Mouse (Mus musculus) forebrain, embryonic 14.5 days (tissue): ENCODE results near the gene Lrat. TPM values are rescaled to one million over a fixed set of nuclear protein-coding genes. Genes with fewer than 3 reads are reported as not detected.

ENCODE experiments used
- ATAC-seq: fragments of 200-750 bp; cut with Nextera tagmentation; 2 replicates; pipeline ENCODE4 v1.8.0; 2017; ENCODE audit warnings: mild to moderate bottlenecking, moderate library complexity
- DNase-seq: peaks from one replicate; pipeline ENCODE4 v3.0.0-alpha.2; 2015; ENCODE audit warnings: low spot score
- H3K27ac ChIP-seq: fragments of 300-500 bp; sonication (generic); 2 replicates; pipeline ENCODE4 v1.5.1; 2014; ENCODE audit warnings: low read depth, mild to moderate bottlenecking, control low read depth, low read length, moderate library complexity
- H3K27me3 ChIP-seq: fragments of 300-500 bp; sonication (generic); replicated peaks from 2 replicates; pipeline ENCODE4 v1.6.1; 2014; ENCODE audit warnings: low read length, control low read depth, mixed read lengths; ENCODE audit not compliant: control insufficient read depth, insufficient read depth
- H3K36me3 ChIP-seq: fragments of 300-500 bp; sonication (generic); 2 replicates; pipeline ENCODE4 v1.6.1; 2014; ENCODE audit warnings: low read length, control low read depth; ENCODE audit not compliant: control insufficient read depth, insufficient read depth
- H3K4me1 ChIP-seq: fragments of 300-500 bp; sonication (generic); 2 replicates; pipeline ENCODE4 v1.6.1; 2014; ENCODE audit warnings: antibody characterized with exemption, low read length, control low read depth; ENCODE audit not compliant: control insufficient read depth, insufficient read depth
- H3K4me2 ChIP-seq: fragments of 300-500 bp; sonication (generic); 2 replicates; pipeline ENCODE4 v1.6.1; 2014; ENCODE audit warnings: mild to moderate bottlenecking, control low read depth, low read length
- H3K4me3 ChIP-seq: fragments of 300-500 bp; sonication (generic); 2 replicates; pipeline ENCODE4 v1.5.1; 2014; ENCODE audit warnings: low read depth, low read length, control low read depth
- H3K9ac ChIP-seq: fragments of 300-500 bp; sonication (generic); 2 replicates; pipeline ENCODE4 v1.6.1; 2014; ENCODE audit warnings: mild to moderate bottlenecking, low read length, control low read depth, moderate library complexity
- H3K9me3 ChIP-seq: fragments of 300-500 bp; sonication (generic); replicated peaks from 2 replicates; pipeline ENCODE4 v1.6.1; 2016; ENCODE audit warnings: low read length, control low read depth, mixed read lengths; ENCODE audit not compliant: control insufficient read depth
- WGBS: fragments of 180-500 bp; shearing (Covaris S2); extraction: QIAGEN DNeasy Blood & Tissue Kit; methylation state at CpG from one replicate; pipeline ENCODE4 v1.1.7; 2014; 5-methylcytosine and 5-hydroxymethylcytosine counted together
- polyA plus RNA-seq: library from polyadenylated mRNA; unstranded; fragments of >200 nt; fragmentation: Nextera tagmentation; extraction: Ambion mirVana; gene quantifications from 2 replicates; pipeline ENCODE4 v1.2.1, GENCODE M21; 2014

Gene Lrat
- polyA plus RNA-seq = 0.05 and 0.12 TPM in 2 replicates

DNA sequence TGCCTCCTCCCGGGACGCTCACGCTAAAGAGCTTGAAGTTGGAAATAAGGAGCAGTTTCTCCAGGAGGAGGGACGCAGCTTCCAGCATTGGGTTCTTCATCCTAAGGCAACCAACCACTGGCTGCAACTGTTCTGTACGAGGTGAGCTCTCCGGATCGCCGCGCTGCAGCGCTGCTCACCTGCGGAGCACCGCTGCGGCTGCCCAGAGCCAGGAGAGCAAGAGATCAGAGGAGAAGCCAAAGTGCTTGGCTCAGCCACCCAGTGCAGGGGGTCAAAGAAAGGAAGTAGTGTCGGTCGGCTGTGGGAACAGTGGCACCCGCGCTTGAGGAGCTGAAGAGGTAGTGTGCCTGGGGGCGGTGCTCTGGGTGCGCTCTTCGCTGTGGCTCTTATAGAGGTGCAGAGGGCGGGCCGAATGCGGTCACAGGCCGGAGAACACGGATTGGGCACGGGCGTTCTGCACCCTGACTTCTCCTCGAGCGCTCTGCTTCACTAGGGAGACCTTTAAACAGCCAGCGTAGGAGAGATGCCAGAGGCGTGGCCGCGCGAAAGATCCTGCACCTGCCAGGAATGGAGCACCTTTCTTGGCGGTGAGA, at the start of gene Lrat:
Lrat (minus strand) TSS at position 361 of the 593 bp plus-strand sequence.
- H3K4me1 ChIP-seq = peaks cover 8% of the 10 kb centered on the region
- peak within 1 kb of the TSS; percentile 49 for H3K4me3 ChIP-seq
- under 1% methylated on average over 35 of the region's 35 CpGs for WGBS
- peak within 1 kb of the TSS; percentile 50 for H3K9ac ChIP-seq
- H3K27ac ChIP-seq = no peak within 1 kb of the TSS
- H3K9me3 ChIP-seq = no peaks in the 10 kb centered on the region
- DNase-seq = peak; percentile 21
- peak within 1 kb of the TSS; percentile 95 for H3K4me2 ChIP-seq
- peak; percentile 56 for ATAC-seq
- H3K27me3 ChIP-seq = peaks cover 18% of the 10 kb centered on the region; the same call in 1 of the 2 replicates
- H3K36me3 ChIP-seq = no peaks in the 10 kb centered on the region

DNA sequence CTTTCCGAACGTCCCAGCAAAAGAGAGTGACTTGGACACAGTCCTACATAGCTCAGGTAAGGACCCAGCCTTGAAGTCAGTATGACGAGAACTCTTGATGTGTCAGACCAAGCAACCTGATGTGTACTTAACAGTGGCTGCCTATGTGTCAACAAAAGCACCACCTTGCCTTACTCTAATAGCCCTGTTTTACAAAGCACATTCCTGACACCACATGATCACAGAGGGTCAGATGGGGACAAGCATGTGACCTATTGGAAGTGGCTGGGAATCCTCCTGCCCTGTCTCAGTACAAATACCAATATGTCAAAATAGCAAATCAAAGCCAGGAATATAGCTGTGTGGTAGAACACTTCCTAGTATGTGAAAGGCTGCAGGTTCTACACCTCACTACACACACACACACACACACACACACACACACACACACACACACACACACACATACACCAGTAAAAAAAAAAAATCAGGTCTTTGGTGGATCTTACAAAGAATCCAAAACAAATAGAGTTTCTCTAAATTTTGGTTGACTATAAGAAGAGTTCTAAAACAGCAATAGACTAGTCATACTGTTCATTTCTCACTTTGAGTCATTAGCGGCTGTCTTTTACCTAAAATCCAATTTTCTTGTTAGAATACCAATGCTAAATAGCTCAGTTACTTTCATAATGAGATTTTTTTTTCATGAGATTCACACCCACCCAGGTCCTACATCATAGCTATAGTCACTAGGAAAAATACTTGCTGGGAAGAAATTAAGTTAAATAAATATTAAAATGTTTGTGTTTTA, 48.6 kb upstream of the Lrat start:
- ATAC-seq (no peak), DNase-seq (no peak)
- Histone ChIP-seq H3K27me3 (no peaks in the 10 kb centered on the region), H3K9me3 (no peaks in the 10 kb centered on the region), H3K4me1 (no peaks in the 10 kb centered on the region), H3K9ac (no peak overlapping the region), H3K36me3 (no peaks in the 10 kb centered on the region), H3K4me2 (no peak overlapping the region), H3K4me3 (no peak overlapping the region), H3K27ac (no peak overlapping the region)
- WGBS = 90% methylated on average over 4 of the region's 4 CpGs

- WGBS = 77% methylated on average over 7 of the region's 7 CpGs
- H3K4me2 ChIP-seq = no peak overlapping the region
- H3K9me3 ChIP-seq = no peaks in the 10 kb centered on the region
- ATAC-seq = no peak
- no peak overlapping the region for H3K27ac ChIP-seq
- DNase-seq = no peak
- H3K36me3 ChIP-seq = no peaks in the 10 kb centered on the region
- no peaks in the 10 kb centered on the region for H3K27me3 ChIP-seq
- no peak overlapping the region for H3K9ac ChIP-seq
- H3K4me3 ChIP-seq = no peak overlapping the region
- H3K4me1 ChIP-seq = no peaks in the 10 kb centered on the region
Measured at GRCm38 (mm10) chr3:82950639-82951038, 46.9 kb upstream of the Lrat start.

GRCm38 (mm10) chr3:82950208-82950607, 46.4 kb upstream of the Lrat start:
- no peak overlapping the region for H3K4me2 ChIP-seq
- no peak overlapping the region for H3K9ac ChIP-seq
- WGBS = 75% methylated on average over 10 of the region's 10 CpGs
- DNase-seq (no peak), ATAC-seq (no peak)
- no peak overlapping the region for H3K4me3 ChIP-seq
- no peak overlapping the region for H3K27ac ChIP-seq
- no peaks in the 10 kb centered on the region for H3K4me1 ChIP-seq
- no peaks in the 10 kb centered on the region for H3K27me3 ChIP-seq
- no peaks in the 10 kb centered on the region for H3K36me3 ChIP-seq
- H3K9me3 ChIP-seq = no peaks in the 10 kb centered on the region

GRCm38 (mm10) chr3:82946375-82947107, 42.8 kb upstream of the Lrat start:
- Histone ChIP-seq H3K4me1 (no peaks in the 10 kb centered on the region), H3K27ac (no peak overlapping the region), H3K4me3 (no peak overlapping the region), H3K4me2 (no peak overlapping the region), H3K9ac (no peak overlapping the region), H3K27me3 (no peaks in the 10 kb centered on the region), H3K36me3 (no peaks in the 10 kb centered on the region), H3K9me3 (no peaks in the 10 kb centered on the region)
- ATAC-seq (no peak), DNase-seq (peak; percentile 2)
- WGBS = 60% methylated on average over 6 of the region's 6 CpGs

- Histone ChIP-seq H3K9ac (no peak overlapping the region), H3K36me3 (no peaks in the 10 kb centered on the region), H3K4me1 (no peaks in the 10 kb centered on the region), H3K9me3 (no peaks in the 10 kb centered on the region), H3K27ac (no peak overlapping the region), H3K4me3 (no peak overlapping the region), H3K4me2 (no peak overlapping the region), H3K27me3 (no peaks in the 10 kb centered on the region)
- ATAC-seq (no peak), DNase-seq (no peak)
- 89% methylated on average over 2 of the region's 2 CpGs for WGBS
Measured at GRCm38 (mm10) chr3:82927917-82928316, 24.1 kb upstream of the Lrat start.

- H3K9me3 ChIP-seq = no peaks in the 10 kb centered on the region
- DNase-seq (no peak), ATAC-seq (no peak)
- no peak overlapping the region for H3K4me2 ChIP-seq
- no peaks in the 10 kb centered on the region for H3K4me1 ChIP-seq
- H3K27ac ChIP-seq = no peak overlapping the region
- no peaks in the 10 kb centered on the region for H3K36me3 ChIP-seq
- WGBS = 15% methylated on average over 1 of the region's 1 CpGs
- no peak overlapping the region for H3K9ac ChIP-seq
- no peak overlapping the region for H3K4me3 ChIP-seq
- no peaks in the 10 kb centered on the region for H3K27me3 ChIP-seq
Measured at GRCm38 (mm10) chr3:82915632-82916031, 11.9 kb upstream of the Lrat start.

- no peaks in the 10 kb centered on the region for H3K9me3 ChIP-seq
- H3K36me3 ChIP-seq = no peaks in the 10 kb centered on the region
- no peak for DNase-seq
- peaks cover 3% of the 10 kb centered on the region for H3K4me1 ChIP-seq
- no peak overlapping the region for H3K4me2 ChIP-seq
- no peak overlapping the region for H3K27ac ChIP-seq
- H3K4me3 ChIP-seq = no peak overlapping the region
- H3K27me3 ChIP-seq = peaks cover 6% of the 10 kb centered on the region; the same call in 1 of the 2 replicates
- 90% methylated on average over 2 of the region's 2 CpGs for WGBS
- H3K9ac ChIP-seq = no peak overlapping the region
- ATAC-seq = no peak
Measured at GRCm38 (mm10) chr3:82908671-82909070, 4.9 kb upstream of the Lrat start.
